In genomic region chr9:59567111-59567510, GRCm38 (mm10) we compare ENCODE assay signal across 8 mouse cellular contexts. TPM values are rescaled to one million over a fixed set of nuclear protein-coding genes. Genes with fewer than 3 reads are reported as not detected.
DNase-seq lines count a peak whose midpoint lies in the region; ATAC-seq lines count a peak whose summit lies in the region.

No protein-coding gene starts in this region.

- peaks cover 10% of the 10 kb centered on the region for H3K36me3 ChIP-seq in intestine, embryonic 16.5 days (ENCODE audit: control insufficient read depth, insufficient read depth, low read length)
- H3K36me3 ChIP-seq in liver, embryonic 11.5 days (ENCODE audit: control insufficient read depth, insufficient read depth, low read length) = 0 out of 2 replicates have a peak, but pooled peaks cover 2% of the 10 kb centered on the region
- H3K36me3 ChIP-seq in stomach, embryonic 16.5 days (ENCODE audit: control insufficient read depth, insufficient read depth, low read length) = no peaks in the 10 kb centered on the region; the same call in 1 of the 2 replicates

- H3K27ac ChIP-seq in intestine, embryonic 16.5 days (ENCODE audit: low read length) = no peak overlapping the region
- no peak overlapping the region for H3K27ac ChIP-seq in liver, embryonic 11.5 days (ENCODE audit: low read depth, low read length)
- no peak overlapping the region for H3K27ac ChIP-seq in stomach, embryonic 16.5 days (ENCODE audit: low read length)

- no peak overlapping the region for H3K4me3 ChIP-seq in intestine, embryonic 16.5 days (ENCODE audit: low read length)
- no peak overlapping the region for H3K4me3 ChIP-seq in liver, embryonic 11.5 days (ENCODE audit: low read depth, low read length)
- H3K4me3 ChIP-seq in stomach, embryonic 16.5 days (replicated peaks; ENCODE audit: low read length) = no peak overlapping the region

- ATAC-seq in intestine, embryonic 16.5 days = peak; percentile 87
- ATAC-seq in liver, embryonic 11.5 days (replicated peaks; ENCODE audit: low FRiP score) = peak; percentile 56; the same call in 1 of the 2 replicates
- ATAC-seq in monocyte, adult 5-6 weeks (replicated peaks; ENCODE audit: insufficient number of reproducible peaks, low FRiP score, low TSS enrichment, poor library complexity, severe bottlenecking) = peak; percentile 87
- peak; percentile 53; the same call in 1 of the 2 replicates for ATAC-seq in stomach, embryonic 16.5 days (ENCODE audit: insufficient read depth, low FRiP score)

- no peak overlapping the region for H3K4me2 ChIP-seq in intestine, embryonic 16.5 days (ENCODE audit: low read depth, low read length)
- no peak overlapping the region for H3K4me2 ChIP-seq in liver, embryonic 11.5 days
- H3K4me2 ChIP-seq in stomach, embryonic 16.5 days (ENCODE audit: low read depth, low read length) = no peak overlapping the region

- 24% methylated on average over 6 of the region's 6 CpGs for WGBS in intestine, embryonic 16.5 days
- 25% methylated on average over 6 of the region's 6 CpGs for WGBS in liver, embryonic 11.5 days
- 27% methylated on average over 6 of the region's 6 CpGs for WGBS in stomach, embryonic 16.5 days

- H3K9ac ChIP-seq in intestine, embryonic 16.5 days (ENCODE audit: low read depth, low read length) = no peak overlapping the region
- no peak overlapping the region for H3K9ac ChIP-seq in liver, embryonic 11.5 days (ENCODE audit: low read depth, low read length)
- no peak overlapping the region for H3K9ac ChIP-seq in stomach, embryonic 16.5 days (ENCODE audit: low read length)

- H3K27me3 ChIP-seq in intestine, embryonic 16.5 days (replicated peaks; ENCODE audit: control insufficient read depth, insufficient read depth, low read length) = no peaks in the 10 kb centered on the region
- no peaks in the 10 kb centered on the region for H3K27me3 ChIP-seq in liver, embryonic 11.5 days (replicated peaks; ENCODE audit: control insufficient read depth, insufficient read depth, low read length)
- no peaks in the 10 kb centered on the region for H3K27me3 ChIP-seq in stomach, embryonic 16.5 days (ENCODE audit: control insufficient read depth, insufficient read depth, low read length)

- no peaks in the 10 kb centered on the region for H3K4me1 ChIP-seq in intestine, embryonic 16.5 days (ENCODE audit: control insufficient read depth, insufficient read depth, low read length)
- H3K4me1 ChIP-seq in liver, embryonic 11.5 days (replicated peaks; ENCODE audit: control insufficient read depth, insufficient read depth, low read length) = no peaks in the 10 kb centered on the region
- no peaks in the 10 kb centered on the region for H3K4me1 ChIP-seq in stomach, embryonic 16.5 days (ENCODE audit: control insufficient read depth, insufficient read depth, low read length)

- peak; percentile 48 for DNase-seq in urinary bladder, postnatal 25 days (ENCODE audit: low spot score)
- no peak for DNase-seq in urinary bladder, adult 2 months (ENCODE audit: low spot score)
- peak; percentile 58 to 65 for DNase-seq in cerebellum, adult 18-20 months
- DNase-seq in frontal cortex, postnatal 25 days (ENCODE audit: low spot score in 2 of 2) = peak; percentile 41 to 49
- peak; percentile 52 for DNase-seq in liver, embryonic 11.5 days (ENCODE audit: low spot score)

- H3K9me3 ChIP-seq in intestine, embryonic 16.5 days (ENCODE audit: control insufficient read depth, low read length) = no peaks in the 10 kb centered on the region
- H3K9me3 ChIP-seq in liver, embryonic 11.5 days (ENCODE audit: control insufficient read depth, low read length) = no peaks in the 10 kb centered on the region
- no peaks in the 10 kb centered on the region for H3K9me3 ChIP-seq in stomach, embryonic 16.5 days (replicated peaks; ENCODE audit: control insufficient read depth, low read length)

RNA-seq across cellular contexts. Expression of gene Celf6, which starts 10.6 kb away (rescaled TPM):
- polyA plus RNA-seq in urinary bladder, adult 2 months (2012; rRNA removed) = 0.19 and 0.21 TPM in 2 replicates
- 2.9 TPM in 2 replicates for polyA plus RNA-seq in intestine, embryonic 16.5 days (2015; fragmentation: Nextera tagmentation; extraction: Ambion mirVana)
- polyA plus RNA-seq in liver, embryonic 11.5 days (2014; fragmentation: Nextera tagmentation; extraction: Ambion mirVana) = 0.10 TPM in 1 of 2 replicates, not detected in the other
- total RNA-seq in monocyte, adult 5-6 weeks (2017) = not detected in 3 replicates
- polyA plus RNA-seq in stomach, embryonic 16.5 days (2015; fragmentation: Nextera tagmentation; extraction: Ambion mirVana) = 2.7 and 2.8 TPM in 2 replicates

RNA-seq across cellular contexts. Expression of gene Tmem202, which starts 27.5 kb away (rescaled TPM):
- 1.3 and 1.5 TPM in 2 replicates for polyA plus RNA-seq in urinary bladder, adult 2 months (2012; rRNA removed)
- polyA plus RNA-seq in intestine, embryonic 16.5 days (2015; fragmentation: Nextera tagmentation; extraction: Ambion mirVana) = 0.50 and 0.60 TPM in 2 replicates
- polyA plus RNA-seq in liver, embryonic 11.5 days (2014; fragmentation: Nextera tagmentation; extraction: Ambion mirVana) = 0.22 TPM in 1 of 2 replicates, not detected in the other
- 0.39 TPM in 1 of 3 replicates, not detected in the others for total RNA-seq in monocyte, adult 5-6 weeks (2017)
- polyA plus RNA-seq in stomach, embryonic 16.5 days (2015; fragmentation: Nextera tagmentation; extraction: Ambion mirVana) = not detected in 2 replicates

RNA-seq across cellular contexts. Expression of gene Hexa, which starts 27.8 kb away (rescaled TPM):
- 103 and 106 TPM in 2 replicates for polyA plus RNA-seq in urinary bladder, adult 2 months (2012; rRNA removed)
- polyA plus RNA-seq in intestine, embryonic 16.5 days (2015; fragmentation: Nextera tagmentation; extraction: Ambion mirVana) = 179 and 228 TPM in 2 replicates
- polyA plus RNA-seq in liver, embryonic 11.5 days (2014; fragmentation: Nextera tagmentation; extraction: Ambion mirVana) = 62.4 and 65.3 TPM in 2 replicates
- 97.3 to 114 TPM (median 107 TPM) in 3 replicates for total RNA-seq in monocyte, adult 5-6 weeks (2017)
- 80.9 and 87.9 TPM in 2 replicates for polyA plus RNA-seq in stomach, embryonic 16.5 days (2015; fragmentation: Nextera tagmentation; extraction: Ambion mirVana)

RNA-seq across cellular contexts. Expression of gene Parp6, which starts 50.0 kb away (rescaled TPM):
- 52.4 and 53.9 TPM in 2 replicates for polyA plus RNA-seq in urinary bladder, adult 2 months (2012; rRNA removed)
- 20.2 and 22.2 TPM in 2 replicates for polyA plus RNA-seq in intestine, embryonic 16.5 days (2015; fragmentation: Nextera tagmentation; extraction: Ambion mirVana)
- 13.8 and 17.2 TPM in 2 replicates for polyA plus RNA-seq in liver, embryonic 11.5 days (2014; fragmentation: Nextera tagmentation; extraction: Ambion mirVana)
- total RNA-seq in monocyte, adult 5-6 weeks (2017) = 19.9 to 29.5 TPM (median 25.5 TPM) in 3 replicates
- polyA plus RNA-seq in stomach, embryonic 16.5 days (2015; fragmentation: Nextera tagmentation; extraction: Ambion mirVana) = 28.2 and 31.1 TPM in 2 replicates
